Mouse (Mus musculus) E14TG2a.4 (cell line): ENCODE measurements around the gene Prmt7.
A peak's percentile ranks its signal among the peaks of the same experiment; 100 is the strongest.

Experiments
- H3K27me3 ChIP-seq: 2 replicates; pipeline ENCODE4 v1.6.1; 2014; ENCODE audit warnings: low read length, control low read depth; ENCODE audit not compliant: insufficient read depth
- H3K36me3 ChIP-seq: 2 replicates; pipeline ENCODE4 v1.6.1; 2014; ENCODE audit warnings: low read length, control low read depth; ENCODE audit not compliant: insufficient read depth
- H3K4me1 ChIP-seq: replicated peaks from 2 replicates; pipeline ENCODE4 v1.6.1; 2014; ENCODE audit warnings: low read depth, low read length, control low read depth
- H3K4me3 ChIP-seq: replicated peaks from 2 replicates; pipeline ENCODE4 v1.5.1; 2014; ENCODE audit warnings: mild to moderate bottlenecking, low read length
- H3K9me3 ChIP-seq: 2 replicates; pipeline ENCODE4 v1.6.1; 2014; ENCODE audit warnings: low read length, control low read depth
- CTCF ChIP-seq: conservative IDR thresholded peaks from 2 replicates; pipeline ENCODE4 v1.5.1; 2014; ENCODE audit warnings: low read length
- NANOG ChIP-seq: IDR thresholded peaks from 2 replicates; pipeline ENCODE4 v1.6.1; 2014; ENCODE audit warnings: borderline replicate concordance, low read length, mixed read lengths
- POU5F1 ChIP-seq: IDR thresholded peaks from 2 replicates; pipeline ENCODE4 v1.6.1; 2014; ENCODE audit warnings: low read length, borderline replicate concordance

Gene Prmt7

DNA sequence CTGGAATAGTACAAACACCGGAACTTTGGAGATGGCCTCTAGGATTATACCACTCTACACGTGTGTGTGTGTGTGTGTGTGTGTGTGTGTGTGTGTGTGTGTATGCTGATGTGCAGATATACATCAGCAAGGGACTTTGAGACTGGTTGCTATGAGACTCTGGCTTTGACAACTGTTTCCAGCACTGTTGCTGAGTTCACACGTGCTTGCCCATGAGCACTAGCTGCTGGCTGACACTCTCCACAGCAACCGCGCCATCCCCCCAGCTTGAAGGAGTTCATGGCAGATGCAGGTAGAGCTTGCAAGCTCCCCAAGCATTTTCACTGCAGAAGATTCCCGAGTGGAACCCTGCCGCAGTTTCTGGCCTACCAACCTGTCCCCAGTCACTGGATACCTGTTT lies 78.7 kb downstream of the Prmt7 start:
- peaks cover 55% of the 10 kb centered on the region for H3K4me1 ChIP-seq
- 0 out of 2 replicates have a peak, but pooled peaks cover 5% of the 10 kb centered on the region for H3K9me3 ChIP-seq
- no peak overlapping the region for H3K4me3 ChIP-seq
- H3K27me3 ChIP-seq, result peaks cover 14% of the 10 kb centered on the region
- no peaks in the 10 kb centered on the region for H3K36me3 ChIP-seq
- no peak for TF ChIP-seq CTCF
- no peak for TF ChIP-seq POU5F1
- TF ChIP-seq NANOG, result no peak

- peaks cover 32% of the 10 kb centered on the region for H3K4me1 ChIP-seq
- H3K9me3 ChIP-seq, result no peaks in the 10 kb centered on the region
- TF ChIP-seq POU5F1 (no peak), CTCF (no peak)
- peaks cover 30% of the 10 kb centered on the region for H3K27me3 ChIP-seq
- no peak overlapping the region for H3K4me3 ChIP-seq
- no peaks in the 10 kb centered on the region for H3K36me3 ChIP-seq
Measured at GRCm38 (mm10) chr8:106292484-106293396, 82.0 kb downstream of the Prmt7 start.

DNA sequence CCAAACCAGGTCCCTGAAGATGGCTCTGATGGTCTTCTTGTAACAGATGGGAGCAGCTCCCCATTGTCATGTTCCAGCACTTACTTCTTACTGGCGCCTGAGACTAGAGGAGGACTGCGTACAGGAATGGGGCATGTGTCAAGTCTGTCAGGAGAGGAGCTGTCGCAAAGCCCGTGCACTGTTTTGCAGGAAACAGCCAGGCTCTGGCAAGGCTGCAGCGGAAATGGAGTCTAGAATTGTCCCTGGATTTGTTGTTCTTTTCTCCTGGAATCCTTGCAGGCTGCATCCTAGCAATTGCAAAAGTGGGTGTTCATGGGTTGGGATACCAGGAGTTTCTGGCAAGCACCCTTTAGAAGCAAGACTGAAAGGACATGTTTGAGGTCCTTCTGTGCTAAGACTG lies 87.5 kb downstream of the Prmt7 start:
- H3K27me3 ChIP-seq, result peaks cover 22% of the 10 kb centered on the region
- peaks cover 2% of the 10 kb centered on the region for H3K4me1 ChIP-seq
- TF ChIP-seq CTCF (no peak), POU5F1 (no peak), NANOG (no peak)
- no peaks in the 10 kb centered on the region for H3K36me3 ChIP-seq
- no peaks in the 10 kb centered on the region for H3K9me3 ChIP-seq
- no peak overlapping the region for H3K4me3 ChIP-seq

GRCm38 (mm10) chr8:106298846-106299245 lies 88.1 kb downstream of the Prmt7 start:
- Histone ChIP-seq H3K4me3 (no peak overlapping the region), H3K36me3 (no peaks in the 10 kb centered on the region), H3K4me1 (no peaks in the 10 kb centered on the region), H3K9me3 (no peaks in the 10 kb centered on the region), H3K27me3 (peaks cover 22% of the 10 kb centered on the region)
- TF ChIP-seq POU5F1 (no peak), CTCF (no peak), NANOG (no peak)

DNA sequence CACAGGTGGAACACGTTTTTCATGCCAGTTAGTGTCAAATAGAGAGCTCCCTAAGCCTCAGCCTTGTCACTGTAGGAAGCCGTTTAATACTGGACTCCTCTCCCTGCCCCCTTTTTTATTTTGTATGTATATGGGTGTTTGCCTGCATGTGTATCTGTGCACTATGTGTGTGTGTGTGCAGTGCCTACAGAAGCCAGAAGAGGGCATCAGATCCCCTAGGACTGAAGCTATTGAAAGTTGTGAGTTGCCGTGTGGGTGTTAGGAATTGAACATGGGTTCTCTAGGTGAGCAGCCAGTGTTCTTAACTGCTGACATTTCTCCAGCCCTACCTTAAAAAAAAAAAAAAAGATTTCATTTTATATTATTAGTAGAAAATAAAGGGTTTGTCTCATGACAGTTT lies 89.0 kb downstream of the Prmt7 start:
- H3K9me3 ChIP-seq, result no peaks in the 10 kb centered on the region
- H3K27me3 ChIP-seq, result peaks cover 22% of the 10 kb centered on the region
- H3K36me3 ChIP-seq, result no peaks in the 10 kb centered on the region
- H3K4me1 ChIP-seq, result no peaks in the 10 kb centered on the region
- H3K4me3 ChIP-seq, result no peak overlapping the region
- peak; percentile 71 for TF ChIP-seq CTCF
- TF ChIP-seq NANOG, result no peak

GRCm38 (mm10) chr8:106300739-106301715 lies 90.3 kb downstream of the Prmt7 start:
- Histone ChIP-seq H3K36me3 (no peaks in the 10 kb centered on the region), H3K27me3 (peaks cover 19% of the 10 kb centered on the region), H3K9me3 (no peaks in the 10 kb centered on the region), H3K4me3 (no peak overlapping the region), H3K4me1 (no peaks in the 10 kb centered on the region)
- TF ChIP-seq POU5F1, result no peak
- no peak for TF ChIP-seq CTCF
- no peak for TF ChIP-seq NANOG
